Mouse (Mus musculus) layer of hippocampus, adult 11-12 months (tissue): ENCODE data around the gene Tmem233.

Experiments used
- DNase-seq: peaks from one replicate; pipeline ENCODE4 v3.0.0; 2022; ENCODE audit warnings: low spot score

Gene Tmem233

DNA sequence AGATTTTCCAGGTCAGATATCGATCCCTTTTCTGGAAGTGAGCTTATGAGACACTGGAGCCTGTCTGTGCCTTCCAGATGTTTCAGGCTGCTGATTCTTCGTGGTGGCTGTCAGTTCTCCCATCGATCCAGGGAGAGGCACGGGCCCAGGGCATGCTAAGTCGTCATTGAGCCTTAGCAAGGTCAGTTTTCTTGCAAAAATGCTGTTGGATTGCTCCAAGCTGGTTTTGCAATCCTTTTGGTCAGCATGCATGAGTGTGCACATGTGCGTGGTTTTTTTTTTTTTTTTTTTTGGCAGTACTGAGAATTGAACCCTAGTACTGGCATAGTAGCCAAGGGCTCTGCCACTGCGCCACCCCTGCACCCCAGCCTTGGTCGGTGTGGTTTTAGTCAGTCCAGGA is 79.9 kb downstream of the Tmem233 start:
- DNase-seq: no peak

DNA sequence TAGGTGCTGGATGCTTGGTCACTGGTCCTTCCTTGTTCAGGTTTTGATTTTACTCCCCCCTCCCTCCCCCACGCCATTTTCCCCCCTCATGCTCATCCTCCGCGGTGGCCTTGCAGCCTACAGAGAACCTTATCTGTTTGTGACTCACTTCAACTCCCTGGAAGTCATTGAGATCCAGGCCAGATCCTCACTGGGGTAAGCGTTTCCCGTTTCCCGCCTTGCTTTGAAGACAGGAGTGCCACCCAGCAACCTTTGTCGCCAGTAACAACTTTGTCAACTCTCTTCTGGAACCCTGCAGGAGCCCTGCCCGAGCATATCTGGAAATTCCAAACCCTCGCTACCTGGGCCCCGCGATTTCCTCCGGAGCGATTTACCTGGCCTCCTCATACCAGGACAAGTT is 85.7 kb downstream of the Tmem233 start:
- no peak for DNase-seq

DNA sequence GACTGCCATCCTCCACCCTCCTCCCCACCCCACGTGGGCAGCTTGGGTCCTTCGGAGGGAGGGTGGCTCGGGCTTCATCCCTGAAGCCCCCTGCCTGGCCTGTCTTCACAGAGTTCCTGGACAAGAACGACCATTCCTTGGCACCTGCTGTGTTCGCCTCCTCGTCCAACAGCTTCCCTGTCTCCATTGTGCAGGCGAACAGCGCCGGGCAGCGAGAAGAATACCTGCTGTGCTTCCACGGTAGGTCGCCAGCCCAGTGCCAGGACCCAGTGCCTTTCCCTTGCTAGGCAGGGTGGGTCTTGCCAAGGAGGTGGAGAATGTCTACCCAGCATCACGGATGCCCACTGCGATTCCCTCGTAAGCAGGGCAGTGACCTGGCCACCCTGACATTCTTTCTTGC is 88.9 kb downstream of the Tmem233 start:
- DNase-seq: no peak

DNA sequence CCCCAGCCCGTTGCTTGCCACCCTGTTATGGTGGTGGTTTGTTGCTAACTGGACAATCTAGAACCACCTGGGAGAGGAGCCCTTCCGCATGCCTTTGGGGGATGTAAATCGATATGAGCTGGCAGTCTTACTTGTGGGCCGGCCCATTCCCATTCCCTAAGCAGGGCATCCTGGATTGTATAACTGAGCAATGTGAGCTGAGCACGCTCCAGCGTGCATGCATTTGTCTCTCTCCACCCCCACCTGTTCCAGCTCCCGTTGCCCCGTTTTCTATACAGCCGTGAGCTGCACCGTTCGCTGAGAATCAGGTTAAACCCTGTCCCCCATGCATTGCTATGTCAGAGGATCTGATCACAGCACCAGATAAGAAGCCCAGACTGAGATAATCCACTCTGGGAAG is 91.3 kb downstream of the Tmem233 start:
- DNase-seq: no peak
